Mouse (Mus musculus): ENCODE results near the gene Spns3.

- no peak for TF ChIP-seq EP300 (IDR thresholded peaks at IDR 0.05; ENCODE audit: low read depth)
- TF ChIP-seq CTCF (IDR thresholded peaks at IDR 0.05; ENCODE audit: low read depth) = no peak
Observed at GRCm38 (mm10) chr11:72473540-72473939, 76.8 kb downstream of the Spns3 start.
